Mouse (Mus musculus) myocyte (in vitro differentiated cells): ENCODE data around the gene Ltb4r2. TPM values are rescaled to one million over a fixed set of nuclear protein-coding genes. Genes with fewer than 3 reads are reported as not detected.
A peak's percentile ranks its signal among the peaks of the same experiment; 100 is the strongest.

ENCODE experiments used
- H3K27me3 ChIP-seq: one replicate; pipeline ENCODE4 v1.6.1; 2011; ENCODE audit not compliant: control insufficient read depth, insufficient read depth, insufficient read length
- H3K36me3 ChIP-seq: one replicate; pipeline ENCODE4 v1.6.1; 2011; ENCODE audit not compliant: control insufficient read depth, insufficient read depth
- H3K4me2 ChIP-seq: one replicate; pipeline ENCODE4 v1.6.1; 2011; ENCODE audit warnings: low read depth, control low read depth
- H3K4me3 ChIP-seq: one replicate; pipeline ENCODE4 v1.5.1; 2011; ENCODE audit warnings: mild to moderate bottlenecking, control low read depth, moderate library complexity
- H3K79me2 ChIP-seq: one replicate; pipeline ENCODE4 v1.6.1; 2011; ENCODE audit not compliant: control insufficient read depth, insufficient read depth
- H3ac ChIP-seq: one replicate; pipeline ENCODE4 v1.6.1; 2011; ENCODE audit not compliant: control insufficient read depth, insufficient read length
- CEBPB ChIP-seq: IDR thresholded peaks from 2 replicates; pipeline ENCODE4 v1.6.1; 2011; ENCODE audit warnings: mild to moderate bottlenecking, moderate library complexity; ENCODE audit not compliant: poor library complexity, insufficient read depth, severe bottlenecking
- MYOD1 ChIP-seq, 3 experiments: IDR thresholded peaks; one replicate each; pipeline ENCODE4 v1.6.1; 2011; ENCODE audit warnings: control low read depth in 2 of 3, low read depth in 2 of 3, mild to moderate bottlenecking in 2 of 3, moderate library complexity in 1 of 3; ENCODE audit not compliant: insufficient read length in 2 of 3, control insufficient read depth in 1 of 3
- REST ChIP-seq: IDR thresholded peaks from one replicate; pipeline ENCODE4 v1.6.1; 2011; ENCODE audit warnings: mild to moderate bottlenecking, control low read depth, moderate library complexity; ENCODE audit not compliant: insufficient read depth, insufficient read length
- SRF ChIP-seq: IDR thresholded peaks from one replicate; pipeline ENCODE4 v1.6.1; 2011; ENCODE audit warnings: low read depth; ENCODE audit not compliant: control insufficient read depth, insufficient read length
- polyA plus RNA-seq: library from polyadenylated mRNA; unstranded; fragments of >200 nt; fragmentation: generic; extraction: Trizol; gene quantifications from one replicate; pipeline ENCODE4 v1.2.1, GENCODE M21; 2012; ENCODE audit warnings: missing spikeins

Gene Ltb4r2
- polyA plus RNA-seq, 1 experiment = 0.01 TPM

DNA sequence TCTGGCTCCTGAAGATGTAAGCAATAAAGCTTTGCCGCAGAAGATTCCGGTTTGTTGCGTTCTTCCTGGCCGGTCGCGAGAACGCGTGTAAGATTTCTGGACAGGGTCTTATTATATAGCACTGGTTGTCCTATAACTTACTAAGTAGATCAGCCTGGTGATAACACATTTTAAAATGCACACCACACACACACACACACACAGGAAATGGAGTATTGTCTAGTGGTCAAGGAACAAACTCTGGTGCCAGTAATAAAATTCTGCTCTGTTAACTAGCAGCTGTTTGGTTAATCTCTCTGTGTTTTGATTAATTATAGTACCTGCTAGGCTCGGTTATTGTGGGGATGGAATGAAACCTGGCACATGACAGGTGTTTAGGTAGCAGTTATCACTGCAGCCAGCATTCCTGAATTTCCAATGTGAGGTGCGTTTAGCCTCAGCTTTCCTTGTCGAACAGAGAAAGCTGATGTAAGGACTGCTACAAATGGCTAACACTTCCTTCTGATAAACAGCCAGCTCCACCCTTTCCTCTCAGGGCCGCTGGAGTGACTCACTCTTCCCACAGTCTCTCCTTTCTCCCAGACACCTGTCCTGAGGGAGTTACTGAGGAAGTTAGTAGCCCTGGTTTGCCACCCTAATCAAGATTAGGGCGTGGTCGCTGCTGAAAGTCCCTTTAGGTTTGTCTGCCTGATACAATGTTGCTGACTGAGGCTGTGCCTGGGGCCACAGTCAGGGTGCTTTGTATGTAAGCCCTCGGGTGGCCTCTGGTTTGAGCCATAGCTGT lies 34.3 kb downstream of the Ltb4r2 start:
- no peaks in the 10 kb centered on the region for H3K79me2 ChIP-seq
- TF ChIP-seq REST (no peak), CEBPB (0 out of 2 replicates have a peak, but pooled peaks have one; percentile 47), SRF (peak; percentile 69), MYOD1 (IDR thresholded peaks at IDR 0.05; ENCODE audit: control insufficient read depth in 1 of 3, insufficient read length in 2 of 3, low read depth in 2 of 3) (peak in 2 of 3 experiments; percentile 40 to 83)

More for the DNA sequence above, 34.3 kb downstream of the Ltb4r2 start:
- Histone ChIP-seq H3K27me3 (no peaks in the 10 kb centered on the region), H3K36me3 (no peaks in the 10 kb centered on the region), H3ac (no peak overlapping the region), H3K4me2 (peak overlapping the region; percentile 43), H3K4me3 (no peak overlapping the region)

Other genes with a start within 250 kb of the Ltb4r2 start
- not detected for gene Nrl, start 236.4 kb upstream of the Ltb4r2 start, polyA plus RNA-seq
- gene Pck2, start 221.2 kb upstream of the Ltb4r2 start, polyA plus RNA-seq = 252 TPM
- gene Dcaf11, start 201.4 kb upstream of the Ltb4r2 start, polyA plus RNA-seq = 38.7 TPM
- 0.48 TPM for gene A730061H03Rik, start 201.0 kb upstream of the Ltb4r2 start, polyA plus RNA-seq
- gene Fitm1, start 185.8 kb upstream of the Ltb4r2 start, polyA plus RNA-seq = 12.8 TPM
- gene Psme1, start 183.3 kb upstream of the Ltb4r2 start, polyA plus RNA-seq = 81.7 TPM
- gene Emc9, start 176.1 kb upstream of the Ltb4r2 start, polyA plus RNA-seq = 18.5 TPM
- 139 TPM for gene Psme2, start 170.3 kb upstream of the Ltb4r2 start, polyA plus RNA-seq
- 11.2 TPM for gene Rnf31, start 169.7 kb upstream of the Ltb4r2 start, polyA plus RNA-seq
- 4.0 TPM for gene Irf9, start 157.9 kb upstream of the Ltb4r2 start, polyA plus RNA-seq
- not detected for gene Rec8, start 143.4 kb upstream of the Ltb4r2 start, polyA plus RNA-seq
- gene Ipo4, start 125.5 kb upstream of the Ltb4r2 start, polyA plus RNA-seq = 109 TPM
- gene Gm49378, start 123.5 kb upstream of the Ltb4r2 start, polyA plus RNA-seq = 0.17 TPM
- 57.9 TPM for gene Tm9sf1, start 117.6 kb upstream of the Ltb4r2 start, polyA plus RNA-seq
- gene Tssk4, start 111.2 kb upstream of the Ltb4r2 start, polyA plus RNA-seq = 0.18 TPM
- 21.3 TPM for gene Mdp1, start 100.9 kb upstream of the Ltb4r2 start, polyA plus RNA-seq
- gene Gmpr2, start 89.5 kb upstream of the Ltb4r2 start, polyA plus RNA-seq = 11.9 TPM
- 361 TPM for gene Nedd8, start 89.3 kb upstream of the Ltb4r2 start, polyA plus RNA-seq
- gene Tinf2, start 79.6 kb upstream of the Ltb4r2 start, polyA plus RNA-seq = 12.0 TPM
- gene Tgm1, start 47.5 kb upstream of the Ltb4r2 start, polyA plus RNA-seq = 0.06 TPM
- gene Rabggta, start 39.2 kb upstream of the Ltb4r2 start, polyA plus RNA-seq = 18.4 TPM
- gene Dhrs1, start 15.7 kb upstream of the Ltb4r2 start, polyA plus RNA-seq = 76.3 TPM
- gene Nop9, start 15.7 kb upstream of the Ltb4r2 start, polyA plus RNA-seq = 24.9 TPM
- gene Cideb, start 3.0 kb upstream of the Ltb4r2 start, polyA plus RNA-seq = 0.17 TPM
- gene Ltb4r1, start 4.5 kb downstream of the Ltb4r2 start, polyA plus RNA-seq = 0.04 TPM
- 0.06 TPM for gene Adcy4, start 22.7 kb downstream of the Ltb4r2 start, polyA plus RNA-seq
- gene Ripk3, start 27.4 kb downstream of the Ltb4r2 start, polyA plus RNA-seq = 0.28 TPM
- 2.8 TPM for gene Nfatc4, start 61.7 kb downstream of the Ltb4r2 start, polyA plus RNA-seq
- 0.12 TPM for gene Nynrin, start 92.6 kb downstream of the Ltb4r2 start, polyA plus RNA-seq
- 0.28 TPM for gene Cbln3, start 123.0 kb downstream of the Ltb4r2 start, polyA plus RNA-seq
- 10.0 TPM for gene Khnyn, start 123.5 kb downstream of the Ltb4r2 start, polyA plus RNA-seq
- gene Sdr39u1, start 138.9 kb downstream of the Ltb4r2 start, polyA plus RNA-seq = 2.4 TPM
- gene Cma1, start 183.2 kb downstream of the Ltb4r2 start, polyA plus RNA-seq = 3.0 TPM
- 0.05 TPM for gene Cma2, start 189.6 kb downstream of the Ltb4r2 start, polyA plus RNA-seq